Mouse (Mus musculus): ENCODE results near the gene Rnf5.

The Rnf5 gene

DNA sequence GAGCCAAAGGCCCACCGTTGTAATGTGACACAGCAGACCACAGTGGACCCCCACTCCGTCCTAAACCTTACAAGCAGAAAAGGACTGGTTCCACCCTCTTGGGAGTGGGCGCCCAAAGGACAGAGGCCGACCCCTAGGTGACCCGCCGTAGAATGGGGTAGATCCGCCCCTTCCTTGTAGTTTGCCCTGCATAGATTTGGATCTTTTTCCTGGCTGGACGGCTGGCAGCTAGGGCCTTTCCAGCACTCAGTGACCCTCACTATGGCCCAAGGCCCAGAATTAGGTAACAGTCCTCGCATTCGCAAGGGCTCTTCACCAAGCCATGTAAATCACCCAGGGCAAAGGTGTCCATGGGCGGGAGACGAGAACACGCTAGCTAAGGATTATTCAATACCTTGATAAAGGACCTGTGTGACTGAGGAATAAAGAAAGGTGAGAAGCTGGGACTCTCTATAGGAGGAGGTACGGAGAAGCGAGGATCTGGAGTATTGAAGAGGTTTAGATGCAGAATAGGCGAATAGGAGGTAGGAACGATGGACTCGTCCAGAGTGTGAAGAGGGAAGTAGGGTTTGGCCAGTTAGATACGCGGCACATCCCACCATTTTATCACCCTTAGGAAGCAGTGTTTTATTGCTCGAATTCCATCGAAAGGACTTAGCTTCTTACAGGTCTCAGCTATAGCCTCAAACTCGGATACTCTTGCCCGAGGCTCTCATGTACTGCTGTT, 1.2 kb upstream of the Rnf5 start:
- DNase-seq, result no peak

DNA sequence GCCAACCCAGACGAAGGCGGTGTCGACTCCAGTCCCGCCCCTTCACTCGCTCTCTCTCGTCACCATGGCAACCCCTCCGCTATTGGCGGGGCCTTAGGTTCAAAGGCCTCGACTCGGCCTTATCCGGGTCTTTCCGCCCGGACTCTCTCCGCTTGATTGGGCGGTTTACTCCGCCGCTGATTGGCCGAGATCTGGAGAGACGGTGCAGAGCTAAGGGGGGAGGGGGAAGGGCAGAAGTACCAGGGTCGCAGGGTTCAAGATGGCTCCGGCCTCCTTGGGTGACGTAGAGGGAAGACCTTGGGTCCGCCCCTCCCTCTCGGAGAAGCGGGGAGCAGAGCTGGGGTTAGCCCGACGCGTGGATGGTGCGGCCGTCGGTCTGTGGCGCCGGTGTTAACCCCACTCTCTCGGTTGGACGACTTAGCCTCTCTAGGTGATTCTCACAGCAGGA, 595 bp upstream of the Rnf5 start, which contains the start of gene Agpat1:
Agpat1 (plus strand) TSS at position 202 of the 448 bp plus-strand sequence.
- DNase-seq, result peak; percentile 99

DNA sequence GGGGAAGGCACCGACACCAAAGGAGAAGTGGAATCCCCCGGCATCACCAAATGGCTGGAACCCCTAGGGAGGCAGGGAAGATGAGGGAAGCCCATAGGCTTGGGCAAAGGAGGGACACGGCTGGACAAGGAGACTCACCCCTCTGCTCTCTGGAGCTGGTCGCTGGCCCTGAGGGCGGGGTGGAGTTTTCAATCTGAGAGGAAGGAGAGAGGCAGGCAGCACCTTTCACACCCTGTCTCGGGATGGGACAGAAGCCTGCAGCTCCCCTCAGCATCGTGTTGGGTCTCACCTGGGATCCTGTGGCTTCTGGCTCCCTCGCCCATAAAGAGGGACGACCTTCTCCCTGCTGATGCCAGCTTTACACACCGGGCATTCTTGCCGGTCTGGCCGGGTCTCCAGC, 1.7 kb downstream of the Rnf5 start:
- no peak for DNase-seq

DNA sequence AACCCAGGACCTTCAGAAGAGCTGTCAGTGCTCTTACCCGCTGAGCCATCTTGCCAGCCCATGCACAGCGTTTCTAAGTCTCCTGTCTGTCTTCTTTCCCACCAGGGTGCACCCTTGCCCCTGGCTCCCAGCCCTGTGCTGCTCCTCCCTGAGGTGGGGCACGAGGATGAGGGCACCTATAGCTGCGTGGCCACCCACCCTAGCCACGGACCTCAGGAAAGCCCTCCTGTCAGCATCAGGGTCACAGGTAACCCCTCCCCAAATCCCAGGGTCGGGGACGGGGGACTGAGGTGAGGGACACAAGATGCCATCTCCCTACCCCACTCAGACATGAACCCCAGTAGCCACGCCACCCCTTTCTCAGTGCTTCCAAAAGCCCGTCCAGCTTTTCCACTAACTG, 3.6 kb downstream of the Rnf5 start:
- peak in 1 of 2 experiments; percentile 3 for DNase-seq

DNA sequence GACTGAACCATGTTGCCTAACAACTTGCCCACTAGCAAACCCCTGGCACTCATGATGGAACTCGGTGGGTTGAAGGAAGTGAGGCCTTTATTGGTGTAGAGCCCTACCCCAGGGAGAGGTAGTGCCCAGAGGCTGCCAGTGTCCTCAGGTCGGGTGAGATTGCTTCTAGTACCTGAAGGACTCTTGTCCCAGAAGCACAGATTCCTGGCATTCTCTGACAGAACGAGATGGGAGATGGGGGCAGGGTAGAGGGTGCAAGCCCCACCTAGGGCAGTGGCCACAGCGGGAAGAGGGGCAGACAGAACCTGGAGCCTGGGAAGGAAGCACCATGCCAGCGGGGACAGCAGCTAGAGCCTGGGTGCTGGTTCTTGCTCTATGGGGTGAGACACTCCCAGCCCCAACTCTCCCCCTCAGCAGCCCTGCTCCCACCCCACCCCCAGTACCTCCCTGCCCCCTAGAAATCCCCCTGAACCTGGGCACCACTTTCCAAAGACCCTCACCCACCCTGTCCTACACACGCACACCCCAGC, 5.9 kb downstream of the Rnf5 start, which contains the start of gene Ager:
Ager (plus strand) TSS at position 297 of the 530 bp plus-strand sequence.
- no peak for DNase-seq

DNA sequence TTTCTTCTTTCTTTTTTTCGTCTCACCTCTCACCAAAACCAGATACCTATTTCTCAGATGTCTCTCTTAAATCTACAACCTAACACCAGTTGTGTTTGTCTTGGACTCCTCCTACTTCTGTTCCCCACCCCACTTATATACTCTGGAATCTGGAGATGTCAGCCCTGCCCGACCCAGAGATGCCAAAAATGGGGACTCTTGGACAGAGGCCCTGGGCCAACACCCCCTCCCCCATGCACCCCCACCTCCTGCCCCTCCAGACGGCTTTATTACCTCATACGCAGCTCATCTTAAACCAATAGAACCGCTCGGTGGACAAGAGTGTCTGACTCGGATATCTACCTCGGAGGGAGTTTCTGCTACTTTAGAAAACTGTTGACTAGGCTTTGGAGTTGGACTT, 7.4 kb downstream of the Rnf5 start:
- no peak for DNase-seq

DNA sequence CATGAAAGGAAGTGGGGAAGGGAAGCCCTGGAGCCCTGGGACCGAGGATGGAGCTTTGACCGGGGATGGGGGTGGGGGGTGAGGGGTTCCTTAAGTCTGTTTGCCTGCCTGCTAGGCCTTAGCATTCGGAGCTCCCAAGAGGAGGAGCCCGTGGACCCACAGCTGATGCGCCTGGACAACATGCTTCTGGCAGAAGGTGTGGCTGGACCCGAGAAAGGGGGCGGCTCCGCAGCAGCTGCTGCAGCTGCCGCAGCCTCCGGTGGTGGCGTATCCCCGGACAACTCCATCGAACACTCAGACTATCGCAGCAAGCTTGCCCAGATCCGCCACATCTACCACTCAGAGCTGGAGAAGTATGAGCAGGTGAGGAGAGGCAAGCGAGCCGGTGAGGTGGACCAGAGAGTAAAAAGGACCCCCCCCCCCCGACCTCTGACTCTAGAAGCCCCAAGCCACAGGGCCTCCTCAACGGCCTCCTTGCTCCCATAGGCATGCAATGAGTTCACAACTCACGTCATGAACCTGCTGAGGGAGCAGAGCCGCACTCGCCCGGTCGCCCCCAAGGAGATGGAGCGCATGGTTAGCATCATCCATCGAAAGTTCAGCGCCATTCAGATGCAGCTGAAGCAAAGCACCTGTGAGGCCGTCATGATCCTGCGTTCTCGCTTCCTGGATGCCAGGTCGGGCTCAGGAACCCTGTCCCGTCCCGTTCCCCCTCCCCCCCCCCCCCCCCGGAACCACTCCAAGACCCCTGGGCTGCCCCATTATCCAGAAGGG, 9.6 kb downstream of the Rnf5 start:
- no peak for DNase-seq

DNA sequence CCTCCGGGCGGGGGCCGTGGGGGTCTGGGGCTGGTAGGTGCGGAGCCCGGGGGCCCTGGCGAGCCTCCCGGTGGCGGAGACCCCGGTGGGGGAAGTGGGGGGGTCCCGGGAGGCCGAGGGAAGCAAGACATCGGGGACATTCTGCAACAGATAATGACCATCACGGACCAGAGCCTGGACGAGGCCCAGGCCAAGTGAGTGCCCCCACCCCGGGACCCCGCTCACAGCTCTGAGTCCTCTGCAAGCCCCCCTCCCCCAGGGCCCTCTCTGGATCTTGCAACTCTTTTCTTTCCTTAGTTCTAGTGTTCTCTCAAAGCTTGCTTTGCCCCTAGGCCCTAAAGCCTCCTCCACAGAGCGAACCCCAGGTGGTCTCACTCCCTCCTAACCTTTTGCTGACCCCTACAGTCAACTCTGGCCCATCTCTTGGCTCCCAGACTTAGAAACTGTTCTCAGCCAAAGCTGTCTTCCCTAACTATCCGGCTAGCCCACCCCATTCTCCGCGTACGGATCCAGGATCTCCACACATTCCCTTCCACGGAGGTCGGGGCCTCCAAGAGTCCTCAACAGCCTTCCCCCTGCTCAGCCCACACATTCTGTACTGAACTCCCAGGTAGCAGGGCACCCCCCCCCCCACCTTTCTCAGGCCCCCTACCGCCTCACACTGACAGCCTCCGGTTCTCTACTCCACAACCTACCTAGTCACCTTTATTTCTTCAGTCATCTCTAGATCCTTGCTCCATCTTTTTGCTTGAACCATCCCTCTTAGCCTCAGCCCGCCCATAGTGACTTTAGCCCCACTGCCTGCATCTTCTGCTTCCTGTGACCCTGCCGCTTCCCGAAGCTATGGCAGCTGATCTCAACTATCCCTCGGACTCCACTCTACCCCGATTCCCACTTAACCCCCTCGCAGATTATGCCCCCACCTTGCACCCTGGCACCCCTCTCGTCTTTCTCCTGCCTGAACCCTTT, 10.6 kb downstream of the Rnf5 start:
- peak in 1 of 2 experiments; percentile 57 for DNase-seq

DNA sequence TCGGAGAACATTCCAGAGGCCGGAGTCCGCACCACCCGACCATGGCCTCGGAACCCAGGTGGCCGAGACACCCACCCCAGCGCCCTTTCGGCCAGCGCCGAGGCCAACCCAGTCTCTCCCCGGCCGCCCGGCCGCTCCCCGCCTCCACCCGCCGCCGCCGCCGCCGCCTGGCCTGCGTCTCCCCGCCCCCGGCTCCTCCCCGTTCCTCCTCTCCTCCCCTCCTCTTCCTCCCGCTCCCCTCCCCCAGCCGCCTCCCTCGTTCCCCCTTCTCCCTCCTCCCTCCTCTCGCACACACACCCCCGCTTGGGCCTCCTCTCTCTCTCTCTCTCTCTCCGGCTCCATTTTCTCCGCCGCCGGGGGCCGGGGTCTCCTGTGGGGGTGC, 11.5 kb downstream of the Rnf5 start:
- DNase-seq, result peak; percentile 79 to 80

DNA sequence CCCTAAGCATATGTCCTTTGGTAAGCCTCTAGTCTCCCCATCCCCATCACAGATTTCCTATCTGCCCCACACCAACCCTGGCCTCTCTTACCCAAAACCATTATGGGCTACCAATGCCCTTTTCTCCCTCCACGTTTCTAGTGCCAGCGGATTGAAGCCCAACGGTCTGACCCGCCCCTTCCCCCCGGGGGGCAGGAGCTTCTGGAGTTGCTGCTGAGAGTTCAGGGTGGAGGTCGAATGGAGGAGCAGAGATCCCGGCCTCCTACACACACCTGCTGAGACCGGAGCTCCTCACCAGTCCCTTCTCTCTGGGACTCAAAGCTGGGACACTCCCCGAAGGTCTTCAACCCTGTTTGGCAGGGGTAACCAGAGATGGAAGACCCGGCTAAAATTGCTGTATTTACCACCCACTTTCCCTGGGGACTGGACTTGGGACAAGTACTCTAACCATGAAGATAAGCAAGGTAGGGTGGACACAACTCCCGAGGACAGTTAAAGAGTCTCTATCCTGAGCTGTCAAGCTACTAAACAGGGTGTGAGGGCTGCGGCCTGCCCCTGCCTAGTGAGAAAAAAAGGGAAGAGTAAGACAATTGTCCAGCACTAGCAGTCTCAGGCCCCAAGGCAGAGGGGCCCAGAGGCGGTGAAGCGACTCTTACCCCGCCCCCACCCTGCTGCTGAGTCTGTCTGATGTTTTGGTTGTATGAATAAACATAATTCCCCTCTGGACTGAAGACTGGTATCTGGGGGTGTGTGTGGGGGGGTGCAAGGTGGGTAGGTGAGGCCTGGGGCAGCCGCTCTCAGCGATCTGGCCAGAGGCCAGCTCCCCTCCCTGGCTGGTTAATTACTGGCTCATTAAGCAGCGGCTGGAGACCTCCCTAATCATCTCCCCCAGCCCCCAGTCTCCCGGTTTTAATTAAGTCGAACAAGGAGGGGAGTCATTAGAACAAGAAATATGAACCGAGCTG, 12.2 kb downstream of the Rnf5 start, which contains the start of gene Pbx2:
Pbx2 (plus strand) TSS at position 238 of the 965 bp plus-strand sequence.
- DNase-seq, result peak in 1 of 2 experiments; percentile 16

DNA sequence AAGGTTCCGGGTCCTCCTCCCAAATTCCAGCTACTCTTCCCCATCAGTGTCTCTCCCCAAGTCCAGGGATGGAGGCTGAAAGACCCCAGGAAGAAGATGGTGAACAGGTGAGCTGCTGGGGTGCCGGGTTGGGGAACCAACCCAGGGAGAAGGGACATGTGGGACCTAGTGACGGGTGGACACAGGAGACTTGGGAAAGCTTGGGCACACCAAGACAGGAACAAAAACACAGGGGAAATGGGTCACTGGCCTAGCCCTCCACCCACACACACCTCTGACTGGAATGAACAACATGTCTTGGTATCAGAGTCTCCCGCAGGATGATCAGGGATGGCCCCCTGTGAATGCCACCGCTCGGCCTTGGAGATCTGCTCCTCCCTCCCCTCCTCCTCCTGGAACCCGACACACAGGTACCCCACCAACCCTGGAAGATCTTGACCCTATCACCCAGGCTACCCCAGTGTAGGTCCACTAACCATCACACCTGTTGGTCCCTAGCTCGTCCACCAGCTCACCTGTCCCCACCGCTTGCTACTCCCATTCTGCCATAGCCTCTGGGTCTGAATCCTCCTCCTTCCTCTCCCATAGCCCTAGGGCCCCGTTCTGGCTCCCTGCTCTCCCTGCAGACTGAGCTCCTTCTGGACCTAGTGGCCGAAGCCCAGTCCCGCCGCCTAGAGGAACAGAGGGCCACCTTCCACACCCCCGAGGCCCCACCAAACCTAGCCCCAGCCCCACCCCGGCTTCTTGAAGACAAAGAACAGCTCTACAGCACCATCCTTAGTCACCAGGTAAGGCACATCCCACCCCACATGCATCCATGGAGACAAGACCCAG, 13.1 kb downstream of the Rnf5 start:
- DNase-seq, result no peak

DNA sequence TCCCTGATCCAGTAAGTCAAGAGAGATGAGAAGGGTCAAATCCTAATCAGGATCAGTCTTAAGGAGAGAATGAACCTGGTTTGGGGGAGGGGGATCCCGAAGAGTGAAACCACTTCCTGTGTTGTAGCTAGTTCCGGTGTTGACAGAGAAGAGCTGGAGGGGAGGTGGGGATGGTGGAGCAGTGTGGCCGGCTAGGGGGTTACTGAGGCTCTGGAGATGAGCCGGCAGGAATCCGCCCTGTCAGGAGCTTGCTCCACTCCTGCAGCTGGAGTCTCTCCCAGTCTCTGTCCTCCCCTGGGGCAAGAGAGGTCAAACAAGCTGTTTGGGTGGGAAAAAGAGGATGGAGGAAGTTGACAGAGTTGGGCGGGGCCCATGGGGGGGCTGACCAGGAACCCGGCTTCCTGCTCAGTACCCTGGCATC, 13.8 kb downstream of the Rnf5 start, which contains the start of gene Gpsm3:
Gpsm3 (plus strand) TSS at position 126 of the 421 bp plus-strand sequence.
- DNase-seq, result peak; percentile 54 to 78

DNA sequence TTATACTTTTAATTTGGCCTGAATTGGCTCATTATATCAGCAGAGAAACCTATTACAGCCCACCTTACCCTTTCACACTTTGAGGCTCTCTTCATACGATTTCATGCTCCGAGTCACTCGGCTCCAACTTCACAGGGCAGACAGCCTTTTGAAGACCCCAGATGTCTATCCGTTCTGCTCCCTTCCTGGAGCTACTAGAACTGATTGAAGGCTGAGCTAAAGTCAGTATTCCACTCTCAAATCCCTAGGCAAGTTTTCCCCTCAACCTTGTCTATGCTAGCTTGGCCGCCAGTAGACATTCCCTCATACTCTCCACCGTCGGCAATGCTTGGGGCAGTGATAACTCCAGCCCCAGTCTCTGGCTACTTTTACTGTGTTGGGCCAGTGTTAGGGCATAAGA, 14.3 kb downstream of the Rnf5 start:
- no peak for DNase-seq

DNA sequence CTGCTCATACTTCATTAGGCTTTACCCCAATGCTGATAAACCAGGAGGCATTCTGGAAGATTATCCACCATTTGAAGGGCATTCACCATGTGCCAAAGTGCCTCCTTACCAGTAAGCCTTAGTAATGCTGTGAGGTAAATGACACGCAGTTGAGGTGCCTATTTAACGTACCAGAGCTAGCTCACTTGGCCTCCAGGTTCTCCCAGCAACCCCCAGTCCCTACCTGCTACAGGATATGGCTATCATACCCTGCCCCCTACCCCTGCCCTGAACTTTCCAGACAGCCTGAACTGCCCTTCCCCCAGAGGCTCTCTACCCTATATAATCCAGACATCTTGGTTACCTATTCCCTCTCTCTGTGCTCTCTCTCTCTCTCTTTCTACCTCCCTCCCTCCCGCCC, 14.7 kb downstream of the Rnf5 start:
- DNase-seq, result no peak

DNA sequence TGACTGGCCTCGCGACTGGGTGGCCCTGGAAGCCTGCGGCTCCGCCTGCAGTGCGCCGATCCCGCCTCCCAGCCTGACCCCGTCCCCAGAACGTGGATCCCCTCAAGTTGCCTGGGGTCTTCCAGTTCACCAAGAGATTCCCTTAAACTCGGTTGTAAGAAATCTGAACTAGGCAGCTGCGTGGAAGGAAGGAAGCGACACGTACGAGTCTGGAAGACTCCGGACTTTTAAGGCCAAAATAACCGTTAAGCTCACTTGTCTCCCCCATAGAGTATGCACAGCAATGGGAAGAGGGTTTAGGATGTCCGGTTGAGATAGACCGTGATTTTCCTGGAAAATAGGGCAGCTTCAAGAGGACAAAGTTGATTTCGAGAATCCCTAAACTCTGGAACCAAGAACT, 15.7 kb downstream of the Rnf5 start:
- no peak for DNase-seq

DNA sequence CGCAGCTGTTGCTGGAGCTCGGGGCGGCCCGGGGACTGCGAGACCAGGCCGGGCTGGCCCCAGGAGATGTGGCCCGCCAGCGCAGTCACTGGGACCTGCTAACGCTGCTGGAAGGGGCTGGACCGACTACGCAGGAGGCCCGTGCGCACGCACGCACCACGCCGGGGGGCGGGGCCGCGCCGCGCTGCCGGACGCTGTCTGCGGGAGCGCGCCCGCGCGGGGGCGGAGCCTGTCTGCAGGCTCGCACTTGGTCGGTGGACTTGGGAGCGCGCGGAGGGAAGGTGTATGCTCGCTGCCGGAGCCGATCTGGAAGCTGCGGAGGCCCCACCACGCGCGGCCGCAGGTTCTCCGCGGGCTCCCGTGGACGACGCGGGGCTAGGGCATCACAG, 16.1 kb downstream of the Rnf5 start:
- peak; percentile 95 to 96 for DNase-seq

DNA sequence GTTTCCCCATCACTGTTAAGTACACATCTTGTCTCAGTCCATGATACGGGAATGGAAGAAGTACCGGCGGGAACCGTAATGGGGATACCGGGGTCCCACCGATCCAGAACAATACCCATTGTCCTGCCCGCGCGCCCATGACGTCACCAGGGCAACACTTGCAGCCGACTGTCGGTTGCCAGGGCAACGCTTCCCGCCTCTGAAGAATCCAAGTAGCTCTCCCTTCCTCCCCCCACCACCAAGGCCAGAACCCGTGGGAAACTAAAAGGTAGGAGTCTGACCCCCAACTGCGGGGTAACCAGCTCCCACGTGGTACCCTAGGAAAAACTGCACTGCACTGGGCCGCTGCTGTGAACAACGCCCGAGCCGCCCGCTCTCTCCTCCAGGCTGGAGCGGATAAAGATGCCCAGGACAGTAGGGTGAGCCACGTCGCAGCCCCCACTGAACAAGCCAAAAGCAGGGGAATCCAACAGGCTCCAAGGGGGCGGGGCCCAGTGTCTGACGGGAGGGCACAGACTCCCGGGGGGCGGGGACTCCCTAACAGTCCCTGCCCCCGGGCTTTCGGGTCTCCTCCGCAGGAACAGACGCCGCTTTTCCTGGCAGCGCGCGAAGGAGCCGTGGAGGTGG, 16.6 kb downstream of the Rnf5 start:
- peak; percentile 61 to 89 for DNase-seq

DNA sequence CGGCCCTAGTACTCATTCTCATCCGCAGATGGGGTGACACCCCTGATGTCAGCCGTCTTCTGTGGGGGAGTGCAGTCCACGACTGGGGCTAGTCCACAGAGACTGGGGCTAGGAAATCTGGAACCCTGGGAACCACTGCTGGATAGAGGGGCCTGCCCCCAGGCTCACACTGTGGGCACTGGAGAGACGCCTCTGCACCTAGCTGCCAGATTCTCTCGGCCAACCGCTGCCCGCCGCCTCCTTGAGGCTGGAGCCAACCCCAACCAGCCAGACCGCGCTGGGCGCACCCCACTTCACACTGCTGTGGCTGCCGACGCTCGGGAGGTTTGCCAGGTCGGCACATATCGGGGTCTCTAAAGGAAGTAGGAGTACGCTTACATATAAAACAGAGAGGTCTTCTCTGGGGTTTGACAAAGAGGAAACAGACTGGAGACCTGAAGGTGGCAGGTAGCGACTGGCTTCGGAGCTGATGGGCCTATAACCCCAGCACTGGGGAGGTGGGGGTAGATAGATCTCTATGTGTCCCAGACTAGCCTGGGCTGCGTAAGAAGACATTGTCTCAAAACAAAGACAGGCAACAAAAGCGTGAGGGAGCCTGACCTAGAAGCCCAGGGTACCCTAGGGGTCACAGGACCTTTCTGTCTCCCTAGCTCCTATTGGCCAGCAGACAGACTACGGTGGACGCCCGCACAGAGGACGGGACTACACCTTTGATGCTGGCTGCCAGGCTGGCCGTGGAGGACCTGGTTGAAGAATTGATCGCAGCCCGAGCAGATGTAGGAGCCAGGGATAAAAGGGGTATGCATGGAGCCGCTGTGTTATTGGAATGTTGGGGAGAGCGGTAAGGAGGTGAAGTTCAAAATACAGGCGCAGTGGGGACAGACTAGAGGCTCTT, 17.4 kb downstream of the Rnf5 start:
- DNase-seq, result no peak

DNA sequence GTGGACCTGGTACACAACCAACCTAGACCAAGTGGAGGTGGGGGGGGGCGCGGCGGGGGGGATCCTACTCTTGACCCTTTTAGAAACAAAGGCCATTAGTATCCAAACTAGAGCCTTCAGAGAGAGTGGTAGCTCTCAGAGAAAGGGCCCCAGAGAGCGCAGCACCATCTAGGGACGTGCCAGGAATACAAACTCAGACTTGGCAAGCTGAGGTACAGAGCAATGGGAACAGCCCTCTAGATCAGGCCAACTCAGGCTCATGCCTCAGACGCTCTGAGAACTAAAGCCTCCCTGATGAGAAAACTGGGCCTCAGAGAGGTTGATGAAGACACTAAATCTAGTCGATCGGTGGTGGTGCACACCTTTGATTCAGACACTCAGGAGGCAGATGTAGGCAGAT, 18.4 kb downstream of the Rnf5 start:
- DNase-seq, result no peak
